Mouse (Mus musculus) thymus, adult 2 months (tissue): ENCODE measurements around the gene Arhgap11a. TPM values are rescaled to one million over a fixed set of nuclear protein-coding genes. Genes with fewer than 3 reads are reported as not detected.

Source experiments
- DNase-seq: peaks from one replicate; pipeline ENCODE4 v3.0.0; 2021
- H3K27ac ChIP-seq: fragments of 200-500 bp; 2 replicates; pipeline ENCODE4 v1.5.1; 2012; ENCODE audit warnings: low read length, control low read depth; ENCODE audit not compliant: control insufficient read depth, insufficient read depth
- H3K27me3 ChIP-seq: fragments of 200-500 bp; 2 replicates; pipeline ENCODE4 v1.6.1; 2012; ENCODE audit warnings: mild to moderate bottlenecking, low read length, moderate library complexity, mixed read lengths; ENCODE audit not compliant: control insufficient read depth, insufficient read depth
- H3K36me3 ChIP-seq: fragments of 200-500 bp; 2 replicates; pipeline ENCODE4 v1.6.1; 2012; ENCODE audit warnings: mild to moderate bottlenecking, low read length, moderate library complexity; ENCODE audit not compliant: control insufficient read depth, insufficient read depth
- H3K4me1 ChIP-seq: fragments of 200-500 bp; replicated peaks from 2 replicates; pipeline ENCODE4 v1.6.1; 2012; ENCODE audit warnings: low read length; ENCODE audit not compliant: control insufficient read depth, insufficient read depth
- H3K4me3 ChIP-seq: fragments of 200-500 bp; 2 replicates; pipeline ENCODE4 v1.5.1; 2012; ENCODE audit warnings: mild to moderate bottlenecking, low read length, control low read depth, moderate library complexity; ENCODE audit not compliant: control insufficient read depth, insufficient read depth
- CTCF ChIP-seq: fragments of 200-500 bp; IDR thresholded peaks from 2 replicates; pipeline ENCODE4 v1.5.1; 2012; ENCODE audit warnings: mild to moderate bottlenecking, control low read depth, low read length, moderate library complexity, borderline replicate concordance; ENCODE audit not compliant: control insufficient read depth, poor library complexity, insufficient read depth; ENCODE audit errors: extremely low read depth
- POLR2A ChIP-seq: fragments of 200-500 bp; IDR thresholded peaks from 2 replicates; pipeline ENCODE4 v1.6.1; 2012; ENCODE audit warnings: mild to moderate bottlenecking, low read length, control low read depth, moderate library complexity; ENCODE audit not compliant: control insufficient read depth, poor library complexity, insufficient read depth; ENCODE audit errors: extremely low read depth
- WGBS: fragments of 180-500 bp; shearing (Covaris S2); methylation state at CpG from one replicate; pipeline ENCODE4 v1.1.7; 2018; 5-methylcytosine and 5-hydroxymethylcytosine counted together
- polyA plus RNA-seq: library from polyadenylated mRNA; depleted of rRNA; stranded (reverse); fragments of >200 nt; gene quantifications from 2 replicates; pipeline ENCODE4 v1.2.3, GENCODE M21; 2012

Gene Arhgap11a
- polyA plus RNA-seq, 1 experiment = 7.5 TPM

DNA sequence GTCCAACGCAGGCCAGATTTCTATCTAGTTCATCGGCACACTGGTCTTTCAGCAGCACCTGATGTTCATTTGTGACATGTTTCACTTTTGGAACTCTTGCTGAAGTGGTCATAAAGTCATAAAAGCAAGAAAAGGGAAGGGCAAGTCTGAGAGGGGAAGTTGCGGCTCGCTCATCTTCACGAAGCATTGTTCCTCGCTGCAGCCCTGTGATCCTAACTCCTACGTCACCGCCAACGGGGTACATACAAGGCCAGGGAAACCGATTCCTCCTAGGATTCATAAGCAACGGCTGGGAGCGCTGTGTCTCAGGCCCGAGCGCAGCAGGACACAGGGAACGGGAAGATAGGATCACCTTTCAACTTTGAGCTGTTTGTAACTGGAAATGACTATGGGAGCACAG is 28.3 kb downstream of the Arhgap11a start:
- H3K4me1 ChIP-seq = no peaks in the 10 kb centered on the region
- DNase-seq = no peak
- no peaks in the 10 kb centered on the region for H3K27me3 ChIP-seq
- TF ChIP-seq POLR2A (no peak), CTCF (no peak)
- H3K4me3 ChIP-seq = no peak overlapping the region
- WGBS = 79% methylated on average over 15 of the region's 15 CpGs
- H3K27ac ChIP-seq = no peak overlapping the region
- no peaks in the 10 kb centered on the region for H3K36me3 ChIP-seq

GRCm38 (mm10) chr2:113817681-113818606 is 30.5 kb downstream of the Arhgap11a start:
- Histone ChIP-seq H3K27me3 (no peaks in the 10 kb centered on the region), H3K4me3 (no peak overlapping the region), H3K27ac (no peak overlapping the region), H3K36me3 (no peaks in the 10 kb centered on the region), H3K4me1 (no peaks in the 10 kb centered on the region)
- no peak for TF ChIP-seq CTCF
- TF ChIP-seq POLR2A = no peak
- no peak for DNase-seq
- WGBS = 92% methylated on average over 14 of the region's 14 CpGs

GRCm38 (mm10) chr2:113807640-113808039 is 40.8 kb downstream of the Arhgap11a start:
- H3K4me1 ChIP-seq = no peaks in the 10 kb centered on the region
- TF ChIP-seq POLR2A (no peak), CTCF (no peak)
- DNase-seq = peak; percentile 26
- 29% methylated on average over 9 of the region's 9 CpGs for WGBS
- H3K27me3 ChIP-seq = no peaks in the 10 kb centered on the region
- no peak overlapping the region for H3K4me3 ChIP-seq
- H3K27ac ChIP-seq = no peak overlapping the region
- no peaks in the 10 kb centered on the region for H3K36me3 ChIP-seq

DNA sequence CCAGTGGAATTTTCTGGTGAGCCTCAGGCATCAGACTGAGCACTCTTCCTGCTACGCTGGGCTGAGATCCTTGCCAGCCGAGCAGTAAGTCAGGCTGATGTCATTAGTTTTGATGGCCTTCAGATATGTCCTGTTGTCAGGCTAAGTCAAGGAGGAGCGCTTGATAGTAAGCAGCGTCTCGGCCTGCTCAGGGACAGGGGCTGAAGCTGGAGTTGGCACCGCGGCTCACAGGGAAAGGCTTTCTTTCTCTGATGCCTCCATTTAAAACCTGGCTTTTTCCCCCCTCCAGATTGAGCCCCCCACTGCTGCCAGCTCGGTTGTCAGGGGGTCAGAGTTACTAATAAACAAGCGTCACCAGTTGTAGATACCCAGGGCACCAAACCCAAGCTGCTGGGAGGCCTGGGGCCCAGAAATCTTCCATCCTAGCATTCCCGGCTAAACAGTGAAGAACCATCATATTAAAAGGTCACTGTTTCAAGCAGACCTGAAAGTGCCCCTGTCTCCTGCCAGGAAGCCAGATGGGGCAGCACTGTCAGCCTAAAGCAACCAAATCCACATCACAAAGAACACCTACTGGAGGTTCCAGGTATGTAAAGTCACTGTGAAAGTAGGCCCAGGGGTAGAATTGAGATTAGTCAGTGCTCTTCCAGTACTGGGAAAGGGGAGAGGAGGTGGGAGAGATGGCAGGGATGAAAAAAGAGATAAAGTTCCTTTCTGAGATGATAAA is 41.4 kb downstream of the Arhgap11a start:
- no peaks in the 10 kb centered on the region for H3K36me3 ChIP-seq
- H3K27me3 ChIP-seq = no peaks in the 10 kb centered on the region
- no peak overlapping the region for H3K27ac ChIP-seq
- no peak for DNase-seq
- 93% methylated on average over 10 of the region's 10 CpGs for WGBS
- TF ChIP-seq CTCF (no peak), POLR2A (no peak)
- no peaks in the 10 kb centered on the region for H3K4me1 ChIP-seq
- H3K4me3 ChIP-seq = no peak overlapping the region

DNA sequence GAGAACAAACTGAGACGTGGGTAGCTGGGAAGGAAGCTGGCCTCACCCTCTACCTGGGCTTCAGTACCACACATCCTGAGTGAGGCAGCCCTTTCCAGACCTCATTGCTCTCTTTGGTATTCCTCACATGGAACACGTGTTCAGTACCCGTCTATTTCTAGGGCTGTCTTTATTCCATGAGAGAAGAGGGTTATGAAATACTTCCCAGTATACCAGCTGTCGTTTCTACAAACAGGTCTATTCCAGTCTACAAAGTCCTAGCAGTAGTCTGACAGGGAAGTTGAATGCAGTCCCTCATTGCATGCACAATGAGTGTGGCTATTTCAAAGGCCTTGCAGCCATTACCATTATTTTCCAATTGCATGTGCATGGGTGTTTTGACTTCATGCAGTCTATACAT is 42.7 kb downstream of the Arhgap11a start:
- WGBS = 68% methylated on average over 4 of the region's 4 CpGs
- no peak for TF ChIP-seq CTCF
- TF ChIP-seq POLR2A = no peak
- H3K27ac ChIP-seq = no peak overlapping the region

DNA sequence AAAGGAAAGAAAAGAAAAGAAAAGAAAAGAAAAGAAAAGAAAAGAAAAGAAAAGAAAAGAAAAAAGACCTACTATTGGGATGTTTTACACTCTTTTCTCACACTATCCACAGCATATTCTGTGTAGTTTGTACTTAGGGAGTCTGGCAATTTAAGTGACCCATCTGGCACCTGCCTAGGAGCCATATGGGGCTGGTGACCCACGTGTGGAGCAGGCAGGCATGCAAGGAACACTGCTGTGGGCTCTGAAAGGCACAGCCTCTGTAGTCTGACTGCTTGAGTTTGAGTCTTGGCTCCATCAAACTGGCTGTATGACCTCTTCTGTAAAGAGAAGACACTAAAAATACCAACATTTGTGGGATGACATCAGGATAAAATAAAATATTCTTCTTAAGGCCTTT is 44.7 kb downstream of the Arhgap11a start:
- H3K4me3 ChIP-seq = no peak overlapping the region
- TF ChIP-seq CTCF (no peak), POLR2A (no peak)
- WGBS = 27% methylated on average over 1 of the region's 1 CpGs
- no peaks in the 10 kb centered on the region for H3K36me3 ChIP-seq
- no peak for DNase-seq
- no peaks in the 10 kb centered on the region for H3K4me1 ChIP-seq
- H3K27ac ChIP-seq = no peak overlapping the region
- no peaks in the 10 kb centered on the region for H3K27me3 ChIP-seq

More for the DNA sequence above, 42.7 kb downstream of the Arhgap11a start:
- DNase-seq = no peak
- H3K4me3 ChIP-seq = no peak overlapping the region
- H3K4me1 ChIP-seq = no peaks in the 10 kb centered on the region
- no peaks in the 10 kb centered on the region for H3K27me3 ChIP-seq
- no peaks in the 10 kb centered on the region for H3K36me3 ChIP-seq

DNA sequence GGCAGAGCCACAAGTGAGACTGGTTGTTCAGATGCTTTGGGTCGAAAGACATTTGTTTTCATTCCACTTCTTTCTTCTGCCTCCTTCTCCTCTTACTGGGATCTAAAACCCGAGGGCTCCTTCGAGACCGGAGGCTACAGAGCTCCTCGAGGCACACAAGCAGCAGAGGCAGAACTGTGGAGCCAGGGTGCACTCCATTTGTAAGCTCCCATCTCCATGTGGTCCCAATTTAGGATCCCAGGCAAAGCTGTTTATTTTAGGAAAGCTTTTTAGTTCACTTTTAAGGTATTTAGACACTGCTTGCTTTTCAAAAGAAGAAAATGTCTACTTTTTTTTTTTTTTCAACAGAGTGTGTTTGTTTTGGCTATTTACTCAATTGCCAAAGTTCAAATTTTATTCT is 47.6 kb downstream of the Arhgap11a start:
- no peak for DNase-seq
- Histone ChIP-seq H3K27me3 (no peaks in the 10 kb centered on the region), H3K4me3 (no peak overlapping the region), H3K36me3 (no peaks in the 10 kb centered on the region), H3K27ac (no peak overlapping the region), H3K4me1 (no peaks in the 10 kb centered on the region)
- TF ChIP-seq POLR2A (no peak), CTCF (no peak)
- 88% methylated on average over 5 of the region's 5 CpGs for WGBS
